Mouse (Mus musculus) heart, postnatal 4 days (tissue): Measurements from ENCODE around the gene Ankfn1. TPM values are rescaled to one million over a fixed set of nuclear protein-coding genes. Genes with fewer than 3 reads are reported as not detected.
A peak's percentile ranks its signal among the peaks of the same experiment; 100 is the strongest.

Experiments
- DNase-seq: peaks from one replicate; pipeline ENCODE4 v3.0.0; 2021
- total RNA-seq, 2 experiments: library from RNA; stranded (reverse); gene quantifications; 2 replicates each; pipeline ENCODE4 v1.2.3; 2021

Gene Ankfn1
- total RNA-seq, 2 experiments from 2014 or later: not detected

DNA sequence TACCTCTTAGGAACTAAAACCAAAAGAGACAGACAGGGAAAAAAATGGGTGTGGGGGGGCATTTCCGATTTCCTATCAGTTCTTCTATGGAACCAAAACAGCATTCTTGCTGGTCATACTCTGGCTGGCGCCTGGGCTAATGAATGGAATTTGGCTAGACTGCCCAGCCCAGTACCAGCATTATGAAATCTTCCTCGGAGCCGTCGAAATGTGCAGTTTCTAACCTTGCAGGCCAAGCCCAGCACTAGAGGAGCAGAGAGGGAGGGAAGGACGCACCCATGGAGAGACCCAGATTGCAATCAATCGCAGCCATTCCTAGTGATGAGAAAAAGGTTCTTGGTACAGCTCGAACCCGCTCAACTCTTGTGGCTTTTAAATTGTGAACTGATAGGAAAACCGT is 315.2 kb downstream of the Ankfn1 start:
- no peak for DNase-seq

GRCm38 (mm10) chr11:89459437-89459836 is 318.0 kb downstream of the Ankfn1 start:
- DNase-seq: no peak

- no peak for DNase-seq
These were observed 321.7 kb downstream of the Ankfn1 start for GRCm38 (mm10) chr11:89455647-89456231.

GRCm38 (mm10) chr11:89454702-89455101 is 322.8 kb downstream of the Ankfn1 start:
- peak; percentile 7 for DNase-seq

DNA sequence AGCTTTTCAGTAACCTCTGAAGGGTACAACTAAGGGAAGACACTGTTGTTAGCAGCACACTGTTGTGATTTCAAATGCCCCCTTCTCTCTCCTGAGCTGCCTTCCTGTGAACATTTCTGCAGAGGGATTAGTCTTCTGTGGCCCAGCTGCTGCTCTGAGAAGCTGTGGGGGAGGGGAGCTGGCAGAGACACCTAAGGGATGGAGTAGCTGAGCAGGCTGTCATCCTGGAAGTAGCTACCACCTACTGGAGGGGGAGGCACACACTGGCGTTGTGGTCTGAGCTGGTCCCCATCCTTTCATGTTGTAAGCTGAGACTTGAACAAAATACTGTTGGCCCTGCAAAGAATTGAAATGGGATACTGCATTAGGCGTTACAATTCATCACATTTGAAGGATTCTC is 324.6 kb downstream of the Ankfn1 start:
- peak; percentile 10 for DNase-seq

- no peak for DNase-seq
These were observed 327.0 kb downstream of the Ankfn1 start for GRCm38 (mm10) chr11:89450406-89450805.

DNA sequence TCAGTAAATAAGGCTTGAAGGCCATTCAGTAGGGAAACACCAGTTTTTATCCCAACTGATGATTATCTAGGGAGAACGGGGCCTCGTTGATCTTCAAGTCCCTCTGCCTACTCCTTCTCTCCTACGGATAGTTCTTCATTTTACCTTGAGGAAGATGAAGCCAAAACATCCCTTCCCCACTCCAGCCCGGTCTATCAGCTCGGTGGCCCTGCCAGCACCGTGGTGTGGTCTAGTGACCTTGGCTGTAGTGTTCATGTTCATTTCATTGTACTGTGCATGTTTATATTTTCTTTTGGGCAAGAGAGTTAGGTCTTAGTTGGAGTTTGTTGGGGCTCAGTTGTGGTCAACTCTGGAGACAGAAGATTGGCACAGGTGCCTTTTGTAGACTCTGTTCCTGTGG is 328.5 kb downstream of the Ankfn1 start:
- DNase-seq: no peak

GRCm38 (mm10) chr11:89447477-89447876 is 330.0 kb downstream of the Ankfn1 start:
- DNase-seq: no peak

DNA sequence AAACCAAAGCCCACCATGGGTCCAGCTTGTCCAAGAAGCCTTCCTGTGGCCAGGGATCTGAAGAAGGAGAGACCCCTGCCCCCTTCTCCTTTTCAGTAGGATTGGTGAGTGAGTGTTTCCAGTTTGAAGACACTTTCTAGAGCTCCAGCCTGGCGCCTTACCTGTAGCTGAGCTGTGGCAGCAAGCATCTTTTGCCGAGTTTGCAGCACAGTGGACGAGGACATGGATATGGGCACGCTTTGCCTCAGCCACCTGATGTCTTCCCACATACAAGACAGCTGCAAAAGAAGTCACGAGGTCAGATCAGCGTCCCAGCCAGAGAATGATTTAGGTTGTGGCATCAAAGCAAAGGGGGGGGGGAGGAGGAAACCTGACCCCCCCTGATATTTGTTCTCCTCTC is 336.9 kb downstream of the Ankfn1 start:
- no peak for DNase-seq

DNA sequence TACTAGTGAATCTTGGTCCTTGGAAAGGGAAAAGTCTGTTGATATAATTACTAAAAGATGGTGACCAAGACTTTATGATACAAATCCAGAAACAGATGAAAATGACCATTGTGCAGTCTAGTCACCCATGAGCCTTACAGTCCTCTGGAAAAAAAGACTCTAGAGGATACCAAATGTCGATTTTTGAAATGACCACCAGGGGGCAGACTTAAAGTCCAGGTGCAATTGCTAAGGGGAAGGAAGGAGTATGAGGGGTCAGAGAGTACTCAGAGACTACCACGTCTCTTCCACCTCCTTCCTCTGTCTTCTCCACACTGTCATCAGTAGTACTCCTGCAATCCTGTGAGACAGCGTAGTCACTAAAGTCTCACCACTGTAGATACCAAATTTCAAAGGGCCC is 353.1 kb downstream of the Ankfn1 start:
- DNase-seq: peak; percentile 28

DNA sequence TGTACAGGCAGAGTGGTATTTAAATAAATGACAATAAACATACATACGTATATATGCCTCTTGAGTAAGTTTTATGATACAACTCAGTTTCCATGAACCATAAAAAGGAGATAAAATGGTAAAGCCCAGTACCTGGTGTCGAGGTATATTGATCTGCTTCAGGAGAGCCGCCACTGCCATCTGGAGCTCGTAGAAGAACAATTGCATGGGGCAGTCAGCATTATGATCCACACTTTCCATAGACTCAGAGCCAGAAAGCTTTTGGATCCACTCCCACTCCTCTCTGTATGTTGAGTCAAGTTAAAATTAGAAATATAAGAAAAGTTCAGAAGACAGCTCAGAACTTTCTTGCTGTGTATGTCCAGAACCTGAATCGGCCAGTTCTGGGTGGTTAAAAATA is 354.8 kb downstream of the Ankfn1 start:
- DNase-seq: no peak

DNA sequence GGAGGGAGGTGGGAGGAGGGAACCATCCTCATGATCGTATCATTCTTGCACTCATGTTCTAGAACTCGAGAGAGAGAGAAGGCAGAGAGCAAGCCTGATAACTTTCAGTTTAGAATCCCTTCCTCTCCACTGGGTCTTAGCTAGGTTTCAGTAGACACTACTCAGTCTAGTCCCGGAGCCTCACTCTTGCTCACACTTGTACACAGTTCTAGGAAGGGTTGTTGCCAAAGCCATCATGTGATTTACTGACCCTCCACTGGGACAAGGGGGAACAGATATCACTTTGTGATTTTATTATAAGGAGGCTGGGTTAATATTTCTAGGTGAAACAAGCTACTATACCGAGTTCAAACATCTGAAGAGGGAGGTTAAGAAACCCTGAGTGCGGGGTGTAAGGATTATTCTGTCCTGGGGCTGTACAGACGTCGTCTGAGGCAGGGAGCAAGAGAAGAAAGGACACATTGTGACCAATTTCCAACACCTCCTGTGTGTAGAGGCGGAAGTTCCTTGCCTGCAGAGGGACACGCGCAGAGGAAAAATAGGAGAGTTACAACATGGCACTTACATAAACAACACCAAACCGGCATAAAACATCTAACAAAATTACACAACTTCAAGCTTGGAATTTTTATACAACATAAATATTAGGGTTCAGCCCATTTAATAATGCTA is 356.6 kb downstream of the Ankfn1 start:
- DNase-seq: no peak

DNA sequence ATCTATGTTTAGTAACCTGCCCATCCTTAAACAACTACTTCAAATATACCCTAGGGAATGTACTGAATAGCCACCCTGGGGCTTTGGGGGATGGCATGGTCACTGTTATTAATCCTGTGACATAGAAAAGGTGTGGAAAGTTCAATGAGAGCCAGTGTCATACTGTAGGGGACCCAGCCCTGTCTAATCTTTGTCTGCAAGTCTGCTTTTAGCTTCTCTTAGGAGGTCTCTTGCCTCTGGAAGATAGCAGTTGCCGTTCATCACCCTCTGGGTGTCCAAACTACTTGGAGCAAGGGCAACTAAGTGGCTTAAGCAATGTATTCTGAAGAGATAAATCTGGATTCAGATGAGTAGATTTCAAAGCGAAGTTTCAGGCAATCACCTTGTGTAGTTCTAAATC is 357.6 kb downstream of the Ankfn1 start:
- no peak for DNase-seq

DNA sequence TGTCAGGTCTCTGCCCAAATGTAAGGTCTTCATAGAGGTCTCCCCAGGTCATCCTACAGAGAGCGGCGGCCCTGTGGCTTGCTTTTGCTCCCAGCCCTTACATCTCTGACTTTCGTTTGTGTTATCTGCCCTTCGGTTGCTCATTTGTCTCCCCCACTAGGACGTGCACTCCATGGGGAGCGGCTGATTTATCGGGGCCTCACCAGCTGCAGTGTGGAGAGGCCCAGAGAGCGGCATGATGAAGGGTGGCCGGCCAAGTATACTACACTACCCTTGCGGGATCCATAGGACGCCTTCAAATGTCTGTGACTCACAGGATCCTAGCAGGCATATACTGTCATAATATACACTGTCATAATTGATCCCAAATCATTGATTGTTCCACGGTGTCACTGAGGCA is 358.8 kb downstream of the Ankfn1 start:
- DNase-seq: no peak

GRCm38 (mm10) chr11:89416769-89417168 is 360.7 kb downstream of the Ankfn1 start:
- DNase-seq: no peak

- no peak for DNase-seq
These were observed 368.7 kb downstream of the Ankfn1 start for GRCm38 (mm10) chr11:89408774-89409173.

DNA sequence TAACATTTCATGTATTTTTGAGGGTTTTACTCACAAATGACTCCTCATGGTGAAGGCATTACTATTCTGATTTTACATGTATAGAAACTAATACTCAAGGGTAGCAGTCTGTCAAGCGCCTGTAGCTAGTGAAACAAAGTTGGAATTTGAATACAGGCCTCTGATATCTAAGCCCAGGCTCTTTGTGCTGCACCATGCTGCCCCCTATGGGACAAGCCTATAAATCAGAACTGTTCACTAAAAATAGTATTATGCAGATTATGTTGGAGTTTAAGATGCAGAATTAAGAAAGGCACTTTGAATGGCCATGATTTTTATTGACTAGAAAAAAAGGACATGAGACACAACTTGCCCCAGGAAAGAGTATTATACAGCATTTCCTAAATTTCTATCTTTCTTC is 373.0 kb downstream of the Ankfn1 start:
- no peak for DNase-seq

- no peak for DNase-seq
These were observed 374.0 kb downstream of the Ankfn1 start for GRCm38 (mm10) chr11:89403436-89403835.

DNA sequence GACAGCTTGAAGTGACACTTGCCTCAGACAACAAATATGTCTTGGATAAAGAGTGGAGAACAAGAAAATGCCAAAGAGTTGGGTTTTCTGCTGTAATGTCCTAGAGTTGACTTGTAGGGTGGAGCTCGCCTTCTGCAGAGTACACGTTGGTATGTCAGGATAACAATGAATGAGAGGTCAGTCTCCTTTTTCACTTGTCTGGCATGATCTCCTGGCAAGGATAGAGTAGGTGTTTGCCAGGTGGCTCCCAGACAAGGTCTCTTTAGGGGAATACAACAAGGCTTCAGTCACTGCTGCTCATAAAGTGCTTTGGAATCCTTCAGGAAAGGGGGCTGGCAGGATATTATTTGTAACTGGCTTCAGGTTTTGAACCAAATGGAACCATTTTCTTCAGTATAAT is 388.6 kb downstream of the Ankfn1 start:
- DNase-seq: no peak

GRCm38 (mm10) chr11:89382634-89383009 is 394.8 kb downstream of the Ankfn1 start:
- DNase-seq: no peak

GRCm38 (mm10) chr11:89381782-89382633 is 395.4 kb downstream of the Ankfn1 start:
- DNase-seq: peak; percentile 26

DNA sequence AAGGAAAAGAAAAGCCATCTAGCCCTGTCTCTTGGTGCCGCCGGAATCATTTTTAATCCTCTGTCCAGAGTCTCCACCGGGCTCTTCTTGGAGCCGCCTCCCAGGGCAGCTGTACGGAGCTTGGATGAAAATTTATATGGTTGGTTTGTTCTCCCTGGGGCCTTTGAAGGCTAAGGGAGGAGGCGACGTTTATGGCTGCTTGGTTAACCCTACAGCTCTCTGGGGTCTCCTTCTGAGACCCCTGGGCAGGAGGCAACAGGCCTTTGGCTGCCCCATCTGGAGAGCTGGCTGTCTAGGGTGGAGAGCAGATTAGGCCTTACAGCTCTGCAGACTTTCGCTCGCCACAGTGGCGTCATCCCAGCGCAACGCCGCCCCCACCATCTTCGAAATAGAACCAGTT is 406.5 kb downstream of the Ankfn1 start:
- DNase-seq: no peak

DNA sequence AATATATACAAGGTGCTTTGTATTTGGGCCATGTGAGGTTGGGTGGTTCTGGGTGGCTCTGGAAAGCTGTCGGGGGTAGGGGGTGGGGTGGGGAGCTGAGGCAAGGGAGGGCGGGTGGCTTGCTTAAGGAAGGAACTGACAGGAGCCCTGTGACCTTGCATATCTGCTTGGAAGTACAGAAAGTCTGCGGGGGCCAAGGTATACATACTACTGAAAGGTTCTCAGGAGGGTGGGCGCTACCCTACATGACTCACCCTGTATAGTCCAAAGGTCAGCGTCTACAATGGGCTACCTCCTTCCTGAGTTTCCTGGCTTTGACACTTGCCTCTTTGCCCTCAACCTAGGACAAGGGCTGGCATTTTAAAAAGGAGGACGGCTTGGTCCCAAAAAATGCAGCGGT is 407.1 kb downstream of the Ankfn1 start:
- no peak for DNase-seq

- DNase-seq: no peak
These were observed 413.5 kb downstream of the Ankfn1 start for GRCm38 (mm10) chr11:89363981-89364380.
